Mouse (Mus musculus): ENCODE measurements around the gene Pbx1. TPM values are rescaled to one million over a fixed set of nuclear protein-coding genes. Genes with fewer than 3 reads are reported as not detected.

Gene Pbx1
- total and polyA plus RNA-seq, 3 experiments = 66.2 to 210 (median 148) TPM

DNA sequence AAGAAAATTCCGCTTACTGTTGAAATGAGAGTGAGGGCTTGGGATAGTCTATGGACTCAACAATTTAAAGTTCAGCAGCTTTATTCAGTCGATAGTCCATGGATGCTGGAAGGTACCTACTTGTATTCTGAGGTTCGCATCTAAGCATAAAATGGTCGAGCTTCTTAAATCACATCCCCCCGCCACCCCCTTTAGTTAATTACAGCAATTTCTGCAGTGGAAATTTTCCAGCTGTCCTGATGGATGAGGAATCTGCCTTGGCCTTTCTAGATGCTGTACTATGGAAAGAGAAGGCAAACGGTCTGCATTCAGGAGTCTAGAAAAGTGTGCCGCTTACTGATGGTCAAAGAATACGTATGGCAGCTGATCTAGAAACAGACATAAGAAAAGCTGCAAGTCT lies 262.3 kb downstream of the Pbx1 start:
- DNase-seq = no peak

- DNase-seq = no peak
These were observed 262.9 kb downstream of the Pbx1 start for GRCm38 (mm10) chr1:168169052-168169779.

DNA sequence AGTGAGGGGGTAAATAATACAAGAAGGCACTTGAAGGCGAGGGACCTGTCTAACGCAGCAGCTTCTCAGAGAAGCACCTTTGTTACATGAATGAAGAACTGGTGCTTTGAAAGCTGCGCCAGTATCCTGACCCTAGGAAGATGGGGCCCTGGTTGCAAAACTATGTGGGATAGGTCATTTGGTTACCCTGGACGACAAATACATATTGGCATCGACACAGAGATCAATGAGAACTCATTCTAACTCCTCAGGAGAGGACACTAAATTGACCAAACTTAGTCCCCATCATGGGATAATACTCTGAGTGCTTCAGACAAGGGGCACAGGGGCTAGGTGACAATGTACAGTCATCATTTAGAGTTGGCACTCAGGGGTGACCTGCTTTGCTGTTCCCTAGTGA lies 264.3 kb downstream of the Pbx1 start:
- no peak for DNase-seq

DNA sequence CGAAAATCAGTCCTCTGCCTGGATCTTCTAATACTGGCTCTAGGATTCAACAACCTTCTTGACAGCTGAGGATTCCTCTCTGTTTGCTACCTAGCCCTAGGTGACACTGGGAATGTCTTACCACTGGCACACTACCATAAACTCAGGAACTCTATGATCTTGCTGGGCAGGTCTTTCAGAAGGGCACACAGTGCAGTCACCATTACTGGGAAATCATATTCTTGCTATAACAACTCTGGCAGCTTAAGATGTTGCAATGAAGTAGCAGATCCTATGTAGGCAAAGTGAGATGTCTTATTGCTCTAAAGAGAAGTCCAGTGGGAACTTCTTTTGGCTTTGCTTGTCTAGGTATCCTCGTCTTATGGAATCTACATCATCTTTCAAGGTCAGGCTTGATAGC lies 265.2 kb downstream of the Pbx1 start:
- no peak for DNase-seq

- DNase-seq = no peak
These were observed 267.1 kb downstream of the Pbx1 start for GRCm38 (mm10) chr1:168164945-168165344.

- DNase-seq = peak; percentile 62
These were observed 268.4 kb downstream of the Pbx1 start for GRCm38 (mm10) chr1:168163521-168164233.

DNA sequence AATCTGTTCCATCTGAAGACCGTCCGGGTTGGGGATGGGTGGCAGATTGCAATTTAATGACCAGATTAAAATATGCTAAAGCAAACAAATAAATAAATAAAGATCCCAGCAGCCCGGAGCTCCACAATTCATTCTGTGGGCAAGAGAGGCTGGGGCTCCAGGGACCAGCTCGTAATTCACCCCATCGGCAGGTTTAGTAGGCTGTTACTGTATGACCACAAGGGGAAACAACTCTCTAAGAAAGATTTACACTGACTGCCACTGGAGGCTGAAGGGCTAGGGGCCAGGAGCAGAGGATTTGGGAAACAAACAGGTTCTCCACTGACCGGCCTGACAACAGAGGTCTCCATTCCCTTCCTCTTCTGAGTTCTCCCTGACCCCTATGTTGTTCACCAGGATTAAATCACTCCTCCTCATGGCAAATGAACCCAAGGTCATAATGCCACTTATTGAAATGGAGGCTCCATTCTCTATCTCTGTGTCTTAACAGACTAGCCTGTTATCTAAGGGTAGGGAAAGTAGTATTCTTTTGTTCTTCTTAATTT lies 292.9 kb downstream of the Pbx1 start:
- DNase-seq = no peak

- DNase-seq = no peak
These were observed 293.4 kb downstream of the Pbx1 start for GRCm38 (mm10) chr1:168138669-168139068.

DNA sequence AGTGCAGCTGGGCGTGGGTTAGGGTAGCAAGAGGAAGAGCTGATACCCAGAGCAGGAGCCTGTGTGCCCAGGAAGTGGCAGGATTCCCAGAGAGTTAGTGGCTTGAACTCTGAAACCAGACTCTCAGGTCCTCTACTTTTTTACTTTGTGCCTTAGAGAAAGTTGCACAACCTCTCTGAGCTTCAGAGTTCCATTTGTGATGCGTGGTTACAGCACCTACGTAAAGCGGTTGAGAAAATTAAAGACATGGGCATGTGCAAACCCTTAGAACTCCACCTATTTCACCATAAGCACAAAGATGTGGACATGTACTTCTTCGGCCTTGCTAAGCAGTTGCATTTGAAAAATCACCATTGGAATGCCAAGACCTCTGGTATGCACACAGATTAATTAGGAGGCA lies 294.2 kb downstream of the Pbx1 start:
- no peak for DNase-seq

DNA sequence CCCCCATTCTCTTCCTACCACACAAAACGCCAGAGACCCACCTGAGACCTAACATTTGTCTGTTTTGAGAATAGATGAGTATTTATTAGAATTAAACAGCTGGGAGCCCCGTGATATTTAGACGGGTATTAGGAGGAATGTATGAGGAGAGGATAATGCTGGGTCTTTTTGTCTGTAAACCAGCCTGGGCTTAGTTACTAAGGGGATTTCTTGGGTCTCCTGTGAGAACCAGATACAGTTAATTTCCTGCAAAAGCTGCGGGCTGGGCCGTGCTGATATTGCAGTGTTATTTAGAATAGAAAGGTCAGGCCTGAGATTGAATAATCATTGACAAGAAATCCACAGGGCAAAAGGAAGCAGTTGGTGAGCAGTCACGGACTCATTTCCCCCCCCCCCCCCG lies 296.5 kb downstream of the Pbx1 start:
- DNase-seq = no peak

GRCm38 (mm10) chr1:168133696-168134095 lies 298.4 kb downstream of the Pbx1 start:
- no peak for DNase-seq

GRCm38 (mm10) chr1:168128004-168128403 lies 304.1 kb downstream of the Pbx1 start:
- DNase-seq = no peak

DNA sequence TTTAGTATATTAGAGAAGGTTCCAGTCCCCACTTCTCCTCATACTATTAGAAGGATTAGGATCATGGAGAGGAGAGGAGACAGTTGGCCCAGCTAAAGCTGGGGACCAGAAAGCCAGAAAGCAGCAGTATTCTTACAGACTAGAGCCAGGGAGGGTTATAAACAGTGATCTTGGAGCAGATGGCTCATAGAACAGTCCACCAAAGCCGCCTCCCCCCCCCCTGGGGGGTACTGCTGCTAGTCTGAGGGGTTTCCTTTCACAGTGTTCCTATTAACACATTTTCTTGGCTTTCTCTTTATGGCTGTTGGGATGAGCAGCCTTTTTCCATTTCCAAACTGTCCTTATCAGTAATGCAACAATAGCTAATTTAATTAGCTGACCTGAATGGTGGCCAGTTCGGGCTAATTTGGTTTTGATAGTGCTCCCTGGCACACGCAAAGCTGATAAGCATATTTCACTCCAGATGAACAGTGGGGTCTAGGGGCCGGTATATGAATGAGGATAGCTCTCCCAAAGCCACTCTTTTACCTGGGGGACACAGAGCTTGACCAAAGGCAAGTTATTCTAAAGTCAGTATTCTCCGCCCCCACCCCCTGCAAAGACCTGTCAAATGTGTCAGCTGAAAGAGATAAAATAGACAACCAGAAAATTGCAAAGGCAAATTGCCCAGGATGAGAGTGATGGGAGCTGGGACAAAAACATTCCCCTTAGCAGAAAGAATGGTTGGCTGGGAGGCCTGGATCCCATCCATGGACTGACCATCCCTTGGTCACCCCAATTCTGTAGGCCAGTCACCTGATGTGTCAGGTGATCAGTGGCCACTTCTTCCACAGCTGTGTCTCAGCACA lies 307.2 kb downstream of the Pbx1 start:
- DNase-seq = peak; percentile 12

DNA sequence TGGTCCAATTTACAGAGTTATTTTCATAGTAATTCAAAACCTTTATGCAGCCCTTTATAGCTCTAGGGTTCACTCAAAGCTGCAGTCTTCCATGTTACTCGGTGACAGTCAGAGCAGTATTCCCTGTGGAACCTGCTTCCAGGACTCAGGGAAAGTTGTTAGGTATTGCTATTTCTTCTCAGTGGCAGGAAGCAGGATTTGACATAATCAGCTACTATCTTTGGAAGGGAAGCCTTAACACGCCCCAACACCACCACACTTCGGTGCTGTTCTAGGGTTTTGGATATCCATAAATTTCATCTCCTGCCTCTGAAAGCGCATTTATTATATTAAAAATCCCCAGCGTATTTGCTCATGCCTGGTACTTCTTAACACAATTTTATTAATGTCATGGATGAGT lies 314.0 kb downstream of the Pbx1 start:
- no peak for DNase-seq

GRCm38 (mm10) chr1:168117367-168117766 lies 314.7 kb downstream of the Pbx1 start:
- no peak for DNase-seq

DNA sequence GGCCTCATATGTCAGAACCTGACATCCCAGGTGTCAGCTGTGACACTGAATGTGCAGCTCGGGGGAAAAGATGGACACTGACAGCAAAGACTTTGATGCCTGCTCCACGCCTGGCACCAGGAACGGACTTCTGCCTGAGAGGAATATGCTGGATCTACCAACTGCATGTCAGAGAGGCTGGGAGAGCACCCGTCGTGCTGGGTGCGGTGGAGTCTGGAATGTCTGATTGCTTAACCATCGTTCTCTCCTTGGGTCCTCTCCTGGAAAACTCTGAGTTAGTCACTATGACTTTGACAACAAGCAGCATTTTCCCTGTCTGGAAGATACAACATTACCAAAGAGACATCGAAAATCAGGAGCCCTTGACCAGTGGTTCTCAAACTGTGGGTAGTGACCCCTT lies 322.3 kb downstream of the Pbx1 start:
- DNase-seq = no peak

DNA sequence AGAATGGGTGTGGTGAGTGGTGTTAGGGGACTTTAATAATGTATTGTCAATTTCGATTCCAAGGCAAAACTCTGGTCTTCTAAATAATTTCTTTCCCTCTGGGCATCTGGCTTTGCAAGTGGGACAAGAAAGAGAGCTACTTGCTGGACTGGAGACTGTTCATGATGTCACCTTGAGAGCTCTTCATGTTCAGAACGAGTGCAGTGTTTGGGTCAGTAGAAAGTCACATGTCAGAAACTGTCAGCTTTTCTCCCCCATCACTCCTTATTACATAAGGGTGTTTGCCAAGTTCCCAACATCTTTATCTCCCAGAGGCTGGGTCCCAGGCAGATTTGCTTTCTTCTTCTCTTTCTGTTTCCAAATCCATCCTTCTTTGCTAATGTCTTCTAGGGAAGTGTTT lies 328.2 kb downstream of the Pbx1 start:
- no peak for DNase-seq

- DNase-seq = no peak
These were observed 330.6 kb downstream of the Pbx1 start for GRCm38 (mm10) chr1:168101514-168101913.

- no peak for DNase-seq
These were observed 333.3 kb downstream of the Pbx1 start for GRCm38 (mm10) chr1:168098806-168099205.

DNA sequence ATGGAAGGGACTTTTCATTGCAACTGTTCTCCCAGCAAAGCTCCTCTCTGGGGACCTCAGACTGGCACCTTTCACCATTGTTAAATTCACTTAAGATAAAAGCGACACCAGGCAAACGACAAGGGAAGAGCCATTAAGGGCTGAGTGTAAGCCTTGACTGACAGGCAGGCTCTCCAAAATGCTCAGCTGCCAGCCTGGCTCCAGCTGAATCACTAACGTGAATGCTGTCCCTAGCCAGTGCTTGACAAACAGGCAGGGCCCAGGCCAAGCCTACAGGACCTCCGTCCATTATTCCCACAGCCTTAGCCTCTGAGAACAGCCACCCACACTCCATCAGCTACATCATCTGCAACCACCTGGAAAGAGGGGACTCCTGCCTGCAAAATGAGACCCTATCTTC lies 337.4 kb downstream of the Pbx1 start:
- DNase-seq = no peak

GRCm38 (mm10) chr1:168093044-168093443 lies 339.0 kb downstream of the Pbx1 start:
- peak; percentile 44 for DNase-seq

DNA sequence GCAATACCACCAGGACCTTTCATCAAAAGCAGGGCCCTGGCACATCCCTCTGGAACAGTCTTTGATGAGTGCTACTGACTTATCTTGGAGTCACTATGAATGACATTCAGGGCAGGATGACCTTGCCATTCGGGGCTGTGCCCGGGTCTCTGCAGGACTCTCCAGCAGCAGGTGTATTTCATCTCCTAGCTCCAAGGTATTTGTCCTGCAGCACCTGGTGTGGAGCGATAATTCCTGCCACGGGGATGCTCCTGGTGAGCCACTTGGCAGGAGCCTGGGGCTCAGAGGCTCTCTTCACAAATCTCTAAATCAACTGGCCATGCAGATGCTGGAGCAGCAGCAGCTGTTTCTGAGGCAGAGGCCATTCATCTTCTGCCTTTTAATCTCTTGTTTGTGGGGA lies 340.4 kb downstream of the Pbx1 start:
- peak; percentile 40 for DNase-seq

GRCm38 (mm10) chr1:168088680-168089079 lies 343.4 kb downstream of the Pbx1 start:
- no peak for DNase-seq

All from adrenal gland, adult 2 months (tissue).